Mouse (Mus musculus) ovary, postnatal 36 days (tissue): ENCODE results near the gene Aspa.
"Not testable (repeated sequence)": the region's sequence is repeated elsewhere in the genome, so short reads cannot be mapped to it uniquely, and the experiment has no call there.

Source experiments
- DNase-seq: peaks from one replicate; pipeline ENCODE4 v3.0.0; 2022; ENCODE audit warnings: low spot score, mixed read lengths

The Aspa gene

GRCm38 (mm10) chr11:73329442-73329841 lies at the start of gene Aspa, which contains the start of the genes Gm49340 and Spata22:
Gene Aspa (minus strand): TSS chr11:73329596.
Gene Gm49340 (plus strand): TSS chr11:73329741.
Gene Spata22 (plus strand): TSS chr11:73329741.
- no peak for DNase-seq

- DNase-seq, result no peak
Observed at GRCm38 (mm10) chr11:73370946-73371345, 41.5 kb upstream of the Aspa start, which contains the start of gene Olfr376. Gene Olfr376 (plus strand): TSS chr11:73371246.

GRCm38 (mm10) chr11:73350483-73350882 lies 21.1 kb upstream of the Aspa start, which contains the start of gene Olfr20:
Gene Olfr20 (plus strand): TSS chr11:73350783.
- no peak for DNase-seq

- no peak for DNase-seq
Observed at GRCm38 (mm10) chr11:73336919-73337318, 7.5 kb upstream of the Aspa start.

GRCm38 (mm10) chr11:73333357-73333756 lies 4.0 kb upstream of the Aspa start:
- no peak for DNase-seq

GRCm38 (mm10) chr11:73327361-73327760 lies 2.0 kb downstream of the Aspa start:
- no peak for DNase-seq

- no peak for DNase-seq
Observed at GRCm38 (mm10) chr11:73326485-73326886, 2.9 kb downstream of the Aspa start.

- DNase-seq, result no peak
Observed at GRCm38 (mm10) chr11:73323906-73324830, 5.2 kb downstream of the Aspa start.

- DNase-seq, result not testable (repeated sequence)
Observed at GRCm38 (mm10) chr11:73321064-73321463, 8.3 kb downstream of the Aspa start.

GRCm38 (mm10) chr11:73318581-73318980 lies 10.8 kb downstream of the Aspa start:
- DNase-seq, result not testable (repeated sequence)

GRCm38 (mm10) chr11:73315961-73316360 lies 13.4 kb downstream of the Aspa start:
- DNase-seq, result no peak

- DNase-seq, result no peak
Observed at GRCm38 (mm10) chr11:73303123-73303522, 26.3 kb downstream of the Aspa start.

GRCm38 (mm10) chr11:73289621-73290020 lies 39.8 kb downstream of the Aspa start:
- DNase-seq, result no peak

- no peak for DNase-seq
Observed at GRCm38 (mm10) chr11:73284351-73284750, 45.0 kb downstream of the Aspa start.

- no peak for DNase-seq
Observed at GRCm38 (mm10) chr11:73283926-73284325, 45.5 kb downstream of the Aspa start.

- no peak for DNase-seq
Observed at GRCm38 (mm10) chr11:73283369-73283768, 46.0 kb downstream of the Aspa start.

GRCm38 (mm10) chr11:73281528-73282027 lies 47.8 kb downstream of the Aspa start:
- DNase-seq, result peak; percentile 39

GRCm38 (mm10) chr11:73280710-73281109 lies 48.7 kb downstream of the Aspa start:
- DNase-seq, result no peak

GRCm38 (mm10) chr11:73274821-73275220 lies 54.6 kb downstream of the Aspa start:
- DNase-seq, result no peak

- no peak for DNase-seq
Observed at GRCm38 (mm10) chr11:73267267-73267666, 62.1 kb downstream of the Aspa start, which contains the start of gene Trpv3. Gene Trpv3 (plus strand): TSS chr11:73267388.

- no peak for DNase-seq
Observed at GRCm38 (mm10) chr11:73261385-73261784, 68.0 kb downstream of the Aspa start.

- no peak for DNase-seq
Observed at GRCm38 (mm10) chr11:73260457-73260856, 68.9 kb downstream of the Aspa start.

- no peak for DNase-seq
Observed at GRCm38 (mm10) chr11:73258664-73259063, 70.7 kb downstream of the Aspa start.
